In the genomic region with DNA sequence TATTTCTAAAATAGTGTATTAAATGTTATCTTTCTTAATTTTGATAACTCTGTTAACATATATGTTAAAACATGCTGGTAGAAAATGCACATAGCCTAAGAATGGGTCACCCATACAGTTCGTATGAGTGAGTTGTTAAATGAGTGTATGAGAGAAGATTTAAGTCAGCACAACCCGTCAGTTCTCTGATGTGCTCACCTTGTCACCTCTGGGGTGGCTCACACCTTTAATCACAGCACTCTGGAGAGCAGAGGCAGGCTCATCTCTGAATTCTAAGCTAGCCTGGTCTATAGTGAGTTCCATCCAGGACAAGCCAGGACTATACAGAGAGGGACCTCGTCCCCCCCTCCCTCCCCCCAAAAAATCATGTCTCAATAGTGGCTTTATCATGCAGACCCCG, we compare ENCODE assay signal across 18 mouse cellular contexts. TPM values are rescaled to one million over a fixed set of nuclear protein-coding genes. Genes with fewer than 3 reads are reported as not detected.
"Had no signal": no experiment of that assay in that cellular context is flagged by ENCODE, and none has a peak within 500 bp of the region (broad histone marks: within the 10 kb centered on the region; RNA-seq: fewer than 3 reads in every experiment).

No protein-coding gene starts in this region.

- ATAC-seq: liver, postnatal 0 days; lung, postnatal 0 days had no signal

- H3K4me3 ChIP-seq: liver, embryonic 13.5 days; liver, embryonic 15.5 days; lung, embryonic 15.5 days; megakaryocyte, embryonic 14.5 days; midbrain, embryonic 12.5 days; neural tube, embryonic 12.5 days had no signal

- H3K27ac ChIP-seq: liver, embryonic 13.5 days; liver, embryonic 15.5 days; lung, embryonic 15.5 days; macrophage; midbrain, embryonic 12.5 days; neural tube, embryonic 12.5 days had no signal

- H3K4me1 ChIP-seq: liver, embryonic 13.5 days; lung, embryonic 15.5 days; midbrain, embryonic 12.5 days; neural tube, embryonic 12.5 days had no signal

- H3K9ac ChIP-seq: liver, embryonic 13.5 days; liver, embryonic 15.5 days; liver, postnatal 0 days; lung, embryonic 15.5 days; midbrain, embryonic 12.5 days; neural tube, embryonic 12.5 days had no signal

- H3K9me3 ChIP-seq: liver, embryonic 13.5 days; liver, embryonic 15.5 days; lung, embryonic 15.5 days; megakaryocyte, embryonic 14.5 days; midbrain, embryonic 12.5 days; neural tube, embryonic 12.5 days had no signal

- DNase-seq: liver, embryonic 13.5 days; liver, postnatal 0 days; lung, adult 2 months; lung, postnatal 14 days; lung, postnatal 36 days; midbrain, embryonic 14.5 days; right cerebral cortex, postnatal 14 days; thymus, postnatal 14 days; thymus, postnatal 36 days had no signal

- H3K4me2 ChIP-seq: liver, embryonic 13.5 days; liver, embryonic 15.5 days; lung, embryonic 15.5 days; midbrain, embryonic 12.5 days; neural tube, embryonic 12.5 days had no signal

- H3K27me3 ChIP-seq: liver, embryonic 13.5 days; liver, embryonic 15.5 days; lung, embryonic 15.5 days; megakaryocyte, embryonic 14.5 days; midbrain, embryonic 12.5 days; neural tube, embryonic 12.5 days had no signal

RNA-seq across cellular contexts. Expression of a gene that starts 58.8 kb away (rescaled TPM):
- total RNA-seq: megakaryocyte progenitor cell, adult 5-6 weeks; monocyte, adult 5-6 weeks had no signal
- polyA plus RNA-seq: macrophage; midbrain, embryonic 14.5 days had no signal
